Mouse (Mus musculus): ENCODE measurements around the gene Gm49354. TPM values are rescaled to one million over a fixed set of nuclear protein-coding genes. Genes with fewer than 3 reads are reported as not detected.
"Not testable (repeated sequence)": the region's sequence is repeated elsewhere in the genome, so short reads cannot be mapped to it uniquely, and the experiment has no call there.

The Gm49354 gene
- polyA plus RNA-seq, 1 experiment, result 17.3 TPM

- TF ChIP-seq GATA1 (IDR thresholded peaks at IDR 0.05; ENCODE audit: low read length), result no peak
These were observed 46.9 kb downstream of the Gm49354 start for GRCm38 (mm10) chr13:59735190-59735589.

DNA sequence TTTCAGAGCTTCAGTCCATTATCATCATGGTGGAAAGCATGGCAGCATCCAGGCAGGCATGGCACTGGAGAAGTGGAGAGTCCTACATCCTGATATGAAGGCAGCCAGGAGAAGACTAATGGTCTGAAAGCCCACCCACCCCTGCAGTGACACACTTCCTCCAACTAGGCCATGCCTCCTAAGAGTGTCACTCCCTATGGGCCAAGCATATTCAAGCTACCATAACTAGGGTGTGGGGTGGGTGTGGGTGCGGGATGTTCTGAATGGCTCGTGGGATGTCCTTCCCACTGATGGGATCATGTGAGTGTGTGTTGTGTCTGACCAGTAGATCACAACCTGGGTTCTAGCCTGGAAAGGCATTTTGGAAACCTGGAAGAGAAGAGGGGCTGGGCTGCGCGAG, 48.1 kb downstream of the Gm49354 start:
- no peak for TF ChIP-seq GATA1 (IDR thresholded peaks at IDR 0.05; ENCODE audit: low read length)

GRCm38 (mm10) chr13:59731652-59732051, 50.4 kb downstream of the Gm49354 start, which contains the start of gene Spata31d1d:
TSS of gene Spata31d1d (minus strand) at chr13:59731752.
- TF ChIP-seq GATA1 (IDR thresholded peaks at IDR 0.05; ENCODE audit: low read length), result no peak

GRCm38 (mm10) chr13:59728378-59729093, 53.5 kb downstream of the Gm49354 start:
- no peak for TF ChIP-seq GATA1 (IDR thresholded peaks at IDR 0.05; ENCODE audit: low read length)

GRCm38 (mm10) chr13:59726139-59726867, 55.7 kb downstream of the Gm49354 start:
- TF ChIP-seq GATA1 (IDR thresholded peaks at IDR 0.05; ENCODE audit: low read length), result no peak

DNA sequence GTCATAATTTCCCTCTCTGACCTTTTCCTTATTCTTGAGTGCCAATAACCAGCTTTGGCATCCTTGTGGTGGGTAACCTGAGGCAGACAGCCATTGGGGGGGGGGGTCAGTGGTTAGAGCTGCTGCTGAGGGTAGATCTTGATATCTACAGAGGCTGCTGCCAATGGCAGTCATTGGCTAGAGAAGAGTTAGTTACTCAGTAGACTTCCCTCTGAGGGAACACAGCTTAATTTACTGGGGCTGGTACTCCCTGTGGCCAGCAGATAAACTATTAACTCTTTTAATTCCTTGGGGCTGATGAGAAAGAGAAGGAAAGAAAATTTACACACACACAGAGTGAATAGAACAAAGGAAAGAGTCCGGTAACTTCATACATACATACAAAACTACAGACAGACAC, 62.6 kb downstream of the Gm49354 start:
- no peak for TF ChIP-seq GATA1 (IDR thresholded peaks at IDR 0.05; ENCODE audit: low read length)

- no peak for TF ChIP-seq GATA1 (IDR thresholded peaks at IDR 0.05; ENCODE audit: low read length)
These were observed 68.3 kb downstream of the Gm49354 start for GRCm38 (mm10) chr13:59713710-59714109.

DNA sequence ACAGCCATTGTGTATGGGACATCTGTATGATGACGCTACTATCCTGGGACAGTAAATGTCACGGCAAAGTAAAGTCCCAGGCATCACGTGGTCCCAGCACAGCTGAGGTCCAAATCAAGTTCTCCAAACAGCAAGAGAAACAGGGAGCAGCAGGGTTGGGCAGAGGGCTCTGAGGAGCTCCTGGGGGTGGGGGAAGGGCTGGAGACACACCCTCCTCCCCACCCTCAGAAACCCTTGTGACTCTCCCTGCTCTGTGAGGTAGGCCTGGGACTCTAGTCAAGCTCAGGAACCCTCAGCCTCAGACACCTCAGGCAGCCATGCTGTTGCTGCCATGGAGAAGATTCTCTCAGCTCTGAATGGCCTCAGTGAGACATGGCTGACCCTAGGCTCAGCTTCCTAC, 70.1 kb downstream of the Gm49354 start, which contains the start of gene Spata31d1b:
Gene Spata31d1b (plus strand): TSS at position 301 of the 400 bp plus-strand sequence.
- not testable (repeated sequence) for TF ChIP-seq GATA1 (IDR thresholded peaks at IDR 0.05; ENCODE audit: low read length)

GRCm38 (mm10) chr13:59710230-59710629, 71.8 kb downstream of the Gm49354 start, which contains the start of gene Spata31d1a:
TSS of gene Spata31d1a (minus strand) at chr13:59710330.
- TF ChIP-seq GATA1 (IDR thresholded peaks at IDR 0.05; ENCODE audit: low read length), result no peak

Other genes with a start within 250 kb of the Gm49354 start
- 5.1 and 6.0 TPM in 2 replicates for gene Agtpbp1, start 197.0 kb downstream of the Gm49354 start, polyA plus RNA-seq (2012)
- gene Naa35, start 197.0 kb downstream of the Gm49354 start, polyA plus RNA-seq (2012), result 7.7 and 8.3 TPM in 2 replicates
- 24.8 and 27.6 TPM in 2 replicates for gene Golm1, start 106.4 kb downstream of the Gm49354 start, polyA plus RNA-seq (2012)
- not detected in 2 replicates for gene 4921517D22Rik, start 88.1 kb downstream of the Gm49354 start, polyA plus RNA-seq (2012)
- not detected in 2 replicates for gene Spata31d1a, start 71.9 kb downstream of the Gm49354 start, polyA plus RNA-seq (2012)
- gene Spata31d1b, start 70.0 kb downstream of the Gm49354 start, polyA plus RNA-seq (2012), result not detected in 2 replicates
- gene Spata31d1d, start 50.5 kb downstream of the Gm49354 start, polyA plus RNA-seq (2012), result not detected in 2 replicates
- not detected in 2 replicates for gene 1700014D04Rik, start 35.5 kb downstream of the Gm49354 start, polyA plus RNA-seq (2012)
- gene Isca1, start 12.4 kb downstream of the Gm49354 start, polyA plus RNA-seq (2012), result 62.1 and 85.1 TPM in 2 replicates
- 51.6 and 70.9 TPM in 2 replicates for gene Tut7, start 40.9 kb upstream of the Gm49354 start, polyA plus RNA-seq (2012)